Mouse (Mus musculus) liver, adult 2 months (tissue): Measurements from ENCODE around the gene Trpm1.

Experiments used
- CTCF ChIP-seq: fragments of 200-500 bp; IDR thresholded peaks from 2 replicates; pipeline ENCODE4 v1.5.1; 2011; ENCODE audit warnings: low read depth, low read length, control low read depth
- POLR2A ChIP-seq: fragments of 200-500 bp; IDR thresholded peaks from 2 replicates; pipeline ENCODE4 v1.6.1; 2011; ENCODE audit warnings: low read length, control low read depth; ENCODE audit not compliant: insufficient read depth; ENCODE audit errors: extremely low read depth

DNA sequence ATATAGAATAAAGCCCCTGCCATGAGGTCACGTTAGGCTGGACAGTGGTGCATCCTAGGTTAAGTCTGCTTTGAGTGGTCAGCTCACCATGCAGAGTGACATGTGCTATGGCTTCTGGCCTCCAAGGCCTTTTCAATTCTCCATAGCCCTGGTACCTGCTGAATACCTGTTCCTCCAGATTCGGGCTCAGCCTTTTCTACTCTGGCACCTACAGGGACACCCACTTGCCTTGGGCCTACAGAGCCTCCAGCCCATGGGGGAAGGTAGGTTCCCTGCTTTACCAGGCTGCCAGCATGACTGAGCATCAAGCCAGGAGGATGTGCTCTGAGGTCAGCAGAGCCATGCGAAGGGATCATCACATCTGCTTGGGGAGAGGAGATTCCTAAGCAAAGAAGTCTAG is 9.5 kb downstream of the Trpm1 start:
- TF ChIP-seq POLR2A, result no peak
- no peak for TF ChIP-seq CTCF
